Mouse (Mus musculus): Measurements from ENCODE around the gene Zfp160. TPM values are rescaled to one million over a fixed set of nuclear protein-coding genes. Genes with fewer than 3 reads are reported as not detected.

The Zfp160 gene
- total RNA-seq, 2 experiments from 2014 or later: 15.7 to 22.4 TPM

Other genes with a start within 250 kb of the Zfp160 start
- gene Vmn1r228, start 222.7 kb upstream of the Zfp160 start, total RNA-seq (2021): not detected
- gene Vmn1r229, start 197.3 kb upstream of the Zfp160 start, total RNA-seq (2021): under 1 TPM in 1 of 2 experiments, not detected in 1; 0.14 TPM
- gene Vmn1r230, start 168.5 kb upstream of the Zfp160 start, total RNA-seq (2021): not detected
- gene Vmn1r231, start 103.8 kb upstream of the Zfp160 start, total RNA-seq (2021): not detected
- gene Vmn1r232, start 89.2 kb upstream of the Zfp160 start, total RNA-seq (2021): not detected
- gene Ppp2r1a, start 63.6 kb upstream of the Zfp160 start, total RNA-seq (2021): 100 to 1,000 TPM; 535 to 639 TPM
- not detected for gene Vmn1r233, start 12.4 kb upstream of the Zfp160 start, total RNA-seq (2021)
- gene Vmn1r234, start 217.2 kb downstream of the Zfp160 start, total RNA-seq (2021): not detected
- not detected for gene Vmn1r235, start 247.5 kb downstream of the Zfp160 start, total RNA-seq (2021)